Mouse (Mus musculus) hindbrain, postnatal 0 days (tissue): ENCODE data around the gene Tmem139. TPM values are rescaled to one million over a fixed set of nuclear protein-coding genes. Genes with fewer than 3 reads are reported as not detected.

Experiments
- ATAC-seq: fragments of 200-750 bp; cut with Nextera tagmentation; 2 replicates; pipeline ENCODE4 v1.8.0; 2017; ENCODE audit warnings: mild to moderate bottlenecking, moderate TSS enrichment, moderate library complexity
- DNase-seq: peaks from one replicate; pipeline ENCODE4 v3.0.0-alpha.2; 2015; ENCODE audit warnings: low spot score
- H3K27ac ChIP-seq: fragments of 300-500 bp; sonication (generic); 2 replicates; pipeline ENCODE4 v1.5.1; 2014; ENCODE audit warnings: mild to moderate bottlenecking
- H3K27me3 ChIP-seq: fragments of 300-500 bp; sonication (generic); 2 replicates; pipeline ENCODE4 v1.6.1; 2014; ENCODE audit warnings: low read length, mixed read lengths; ENCODE audit not compliant: insufficient read depth
- H3K36me3 ChIP-seq: fragments of 300-500 bp; sonication (generic); 2 replicates; pipeline ENCODE4 v1.6.1; 2014; ENCODE audit warnings: low read length, mixed read lengths; ENCODE audit not compliant: insufficient read depth
- H3K4me1 ChIP-seq: fragments of 300-500 bp; sonication (generic); 2 replicates; pipeline ENCODE4 v1.6.1; 2014; ENCODE audit warnings: antibody characterized with exemption, low read length, mixed read lengths; ENCODE audit not compliant: insufficient read depth
- H3K4me2 ChIP-seq: fragments of 300-500 bp; sonication (generic); 2 replicates; pipeline ENCODE4 v1.6.1; 2014; ENCODE audit warnings: low read depth, mild to moderate bottlenecking, low read length, moderate library complexity, mixed read lengths
- H3K4me3 ChIP-seq: fragments of 300-500 bp; sonication (generic); 2 replicates; pipeline ENCODE4 v1.5.1; 2014; ENCODE audit warnings: low read length
- H3K9ac ChIP-seq: fragments of 300-500 bp; sonication (generic); replicated peaks from 2 replicates; pipeline ENCODE4 v1.6.1; 2014; ENCODE audit warnings: mild to moderate bottlenecking, low read length, moderate library complexity, mixed read lengths
- H3K9me3 ChIP-seq: fragments of 300-500 bp; sonication (generic); 2 replicates; pipeline ENCODE4 v1.6.1; 2016; ENCODE audit warnings: low read length, mixed read lengths
- CTCF ChIP-seq: IDR thresholded peaks from 2 replicates; pipeline ENCODE4 v1.5.1; 2016; ENCODE audit warnings: antibody characterized with exemption, control low read depth, low read depth
- WGBS: fragments of 180-500 bp; shearing (Covaris S2); extraction: QIAGEN DNeasy Blood & Tissue Kit; methylation state at CpG from one replicate; pipeline ENCODE4 v1.1.7; 2014; 5-methylcytosine and 5-hydroxymethylcytosine counted together
- polyA plus RNA-seq: library from polyadenylated mRNA; unstranded; fragments of >200 nt; fragmentation: Nextera tagmentation; extraction: Ambion mirVana; gene quantifications from 2 replicates; pipeline ENCODE4 v1.2.1, GENCODE M21; 2015
- total RNA-seq: library from RNA; depleted of rRNA; stranded (reverse); fragments of >200 nt; gene quantifications from 2 replicates; pipeline ENCODE4 v1.2.3, GENCODE M21; 2014; rRNA removed

Gene Tmem139
- total and polyA plus RNA-seq, 2 experiments from 2014 or later = 0.21 TPM

GRCm38 (mm10) chr6:42310427-42311053 lies 48.8 kb downstream of the Tmem139 start:
- WGBS = 90% methylated on average over 2 of the region's 2 CpGs
- DNase-seq (no peak), ATAC-seq (no peak)
- Histone ChIP-seq H3K27ac (no peak overlapping the region), H3K9ac (no peak overlapping the region), H3K36me3 (peaks cover 8% of the 10 kb centered on the region; the same call in 1 of the 2 replicates), H3K27me3 (no peaks in the 10 kb centered on the region), H3K4me3 (no peak overlapping the region), H3K4me2 (no peak overlapping the region), H3K4me1 (no peaks in the 10 kb centered on the region), H3K9me3 (no peaks in the 10 kb centered on the region)
- no peak for TF ChIP-seq CTCF

Other genes starting within 250 kb of the Tmem139 start
- not detected in 2 replicates for gene Sva, start 223.6 kb upstream of the Tmem139 start, total RNA-seq
- gene Sva, start 223.6 kb upstream of the Tmem139 start, polyA plus RNA-seq = not detected in 2 replicates
- not detected in 2 replicates for gene Tas2r139, start 121.0 kb upstream of the Tmem139 start, total RNA-seq
- gene Tas2r139, start 121.0 kb upstream of the Tmem139 start, polyA plus RNA-seq = not detected in 2 replicates
- gene Tas2r144, start 46.6 kb upstream of the Tmem139 start, total RNA-seq = not detected in 2 replicates
- not detected in 2 replicates for gene Tas2r144, start 46.6 kb upstream of the Tmem139 start, polyA plus RNA-seq
- 6.5 and 12.2 TPM in 2 replicates for gene Gstk1, start 16.0 kb upstream of the Tmem139 start, total RNA-seq
- 15.5 and 17.7 TPM in 2 replicates for gene Gstk1, start 16.0 kb upstream of the Tmem139 start, polyA plus RNA-seq
- gene Casp2, start 3.0 kb downstream of the Tmem139 start, total RNA-seq = 31.7 and 43.0 TPM in 2 replicates
- gene Casp2, start 3.0 kb downstream of the Tmem139 start, polyA plus RNA-seq = 20.3 and 22.2 TPM in 2 replicates
- 2.0 and 3.5 TPM in 2 replicates for gene Clcn1, start 24.7 kb downstream of the Tmem139 start, total RNA-seq
- gene Clcn1, start 24.7 kb downstream of the Tmem139 start, polyA plus RNA-seq = 0.43 and 0.95 TPM in 2 replicates
- 56.5 and 61.6 TPM in 2 replicates for gene Fam131b, start 62.7 kb downstream of the Tmem139 start, total RNA-seq
- gene Fam131b, start 62.7 kb downstream of the Tmem139 start, polyA plus RNA-seq = 4.6 and 5.0 TPM in 2 replicates
- 62.6 and 63.9 TPM in 2 replicates for gene Zyx, start 87.7 kb downstream of the Tmem139 start, total RNA-seq
- 54.1 and 63.2 TPM in 2 replicates for gene Zyx, start 87.7 kb downstream of the Tmem139 start, polyA plus RNA-seq
- gene Epha1, start 111.3 kb downstream of the Tmem139 start, total RNA-seq = 0.37 and 0.40 TPM in 2 replicates
- 0.64 and 0.66 TPM in 2 replicates for gene Epha1, start 111.3 kb downstream of the Tmem139 start, polyA plus RNA-seq
- not detected in 2 replicates for gene Tas2r143, start 138.3 kb downstream of the Tmem139 start, total RNA-seq
- gene Tas2r143, start 138.3 kb downstream of the Tmem139 start, polyA plus RNA-seq = not detected in 2 replicates
- gene Tas2r135, start 143.5 kb downstream of the Tmem139 start, total RNA-seq = not detected in 2 replicates
- gene Tas2r135, start 143.5 kb downstream of the Tmem139 start, polyA plus RNA-seq = not detected in 2 replicates
- gene Tas2r126, start 172.6 kb downstream of the Tmem139 start, total RNA-seq = not detected in 2 replicates
- gene Tas2r126, start 172.6 kb downstream of the Tmem139 start, polyA plus RNA-seq = not detected in 2 replicates
- gene Olfr458, start 203.2 kb downstream of the Tmem139 start, total RNA-seq = not detected in 2 replicates
- not detected in 2 replicates for gene Olfr458, start 203.2 kb downstream of the Tmem139 start, polyA plus RNA-seq
- not detected in 2 replicates for gene Olfr457, start 214.4 kb downstream of the Tmem139 start, total RNA-seq
- gene Olfr457, start 214.4 kb downstream of the Tmem139 start, polyA plus RNA-seq = not detected in 2 replicates
- not detected in 2 replicates for gene Olfr456, start 225.2 kb downstream of the Tmem139 start, total RNA-seq
- gene Olfr456, start 225.2 kb downstream of the Tmem139 start, polyA plus RNA-seq = not detected in 2 replicates